Mouse (Mus musculus): Measurements from ENCODE around the gene Lpin3. TPM values are rescaled to one million over a fixed set of nuclear protein-coding genes. Genes with fewer than 3 reads are reported as not detected.

Lpin3 gene
- polyA plus RNA-seq, 2 experiments = 0.52 to 0.67 TPM

- H3K4me3 ChIP-seq (ENCODE audit: insufficient read depth in 1 of 2, low read depth in 2 of 2, low read length in 2 of 2) = no peak overlapping the region
- H3K4me2 ChIP-seq (ENCODE audit: low read depth) = no peak overlapping the region
- ATAC-seq (ENCODE audit: insufficient read depth) = no peak
- no peak overlapping the region for H3K27ac ChIP-seq
- H3K4me1 ChIP-seq (replicated peaks; ENCODE audit: control insufficient read depth in 2 of 2, insufficient read depth in 2 of 2, low read length in 1 of 2) = no peaks in the 10 kb centered on the region
- no peaks in the 10 kb centered on the region for H3K27me3 ChIP-seq (ENCODE audit: control insufficient read depth, insufficient read depth, low read length)
- H3K9ac ChIP-seq (replicated peaks) = no peak overlapping the region
- no peak for DNase-seq (ENCODE audit: low read depth in 3 of 3, low spot score in 3 of 3)
- H3K9me3 ChIP-seq (ENCODE audit: control insufficient read depth, low read length) = no peaks in the 10 kb centered on the region
- no peak for TF ChIP-seq CTCF (IDR thresholded peaks at IDR 0.05; ENCODE audit: low read depth)
- no peak for TF ChIP-seq EP300 (IDR thresholded peaks at IDR 0.05; ENCODE audit: low read depth)
- 58% methylated on average over 9 of the region's 9 CpGs for WGBS (ENCODE audit: insufficient replicate concordance)
- no peaks in the 10 kb centered on the region for H3K36me3 ChIP-seq (replicated peaks; ENCODE audit: control insufficient read depth, insufficient read depth, low read depth)
These were observed 44.7 kb downstream of the Lpin3 start for GRCm38 (mm10) chr2:160925203-160925602.

GRCm38 (mm10) chr2:160931378-160931777 is 50.9 kb downstream of the Lpin3 start:
- H3K4me3 ChIP-seq (ENCODE audit: insufficient read depth in 1 of 2, low read depth in 2 of 2, low read length in 2 of 2) = no peak overlapping the region
- H3K9ac ChIP-seq (replicated peaks) = no peak overlapping the region
- WGBS (ENCODE audit: insufficient replicate concordance) = 70% methylated on average over 5 of the region's 5 CpGs
- H3K36me3 ChIP-seq (replicated peaks; ENCODE audit: control insufficient read depth, insufficient read depth, low read depth) = no peaks in the 10 kb centered on the region
- H3K27ac ChIP-seq = no peak overlapping the region
- DNase-seq (ENCODE audit: low read depth in 3 of 3, low spot score in 3 of 3) = no peak
- no peaks in the 10 kb centered on the region for H3K4me1 ChIP-seq (replicated peaks; ENCODE audit: control insufficient read depth in 2 of 2, insufficient read depth in 2 of 2, low read length in 1 of 2)
- H3K4me2 ChIP-seq (ENCODE audit: low read depth) = no peak overlapping the region
- H3K9me3 ChIP-seq (ENCODE audit: control insufficient read depth, low read length) = no peaks in the 10 kb centered on the region
- TF ChIP-seq EP300 (IDR thresholded peaks at IDR 0.05; ENCODE audit: low read depth) = no peak
- TF ChIP-seq CTCF (IDR thresholded peaks at IDR 0.05; ENCODE audit: low read depth) = peak; percentile 29; the same call in 1 of the 2 replicates
- H3K27me3 ChIP-seq (ENCODE audit: control insufficient read depth, insufficient read depth, low read length) = no peaks in the 10 kb centered on the region
- ATAC-seq (ENCODE audit: insufficient read depth) = no peak

GRCm38 (mm10) chr2:160932325-160932724 is 51.9 kb downstream of the Lpin3 start:
- no peak overlapping the region for H3K4me2 ChIP-seq (ENCODE audit: low read depth)
- H3K9ac ChIP-seq (replicated peaks) = no peak overlapping the region
- no peak for TF ChIP-seq CTCF (IDR thresholded peaks at IDR 0.05; ENCODE audit: low read depth)
- no peak for TF ChIP-seq EP300 (IDR thresholded peaks at IDR 0.05; ENCODE audit: low read depth)
- H3K36me3 ChIP-seq (replicated peaks; ENCODE audit: control insufficient read depth, insufficient read depth, low read depth) = no peaks in the 10 kb centered on the region
- no peaks in the 10 kb centered on the region for H3K4me1 ChIP-seq (replicated peaks; ENCODE audit: control insufficient read depth in 2 of 2, insufficient read depth in 2 of 2, low read length in 1 of 2)
- H3K4me3 ChIP-seq (ENCODE audit: insufficient read depth in 1 of 2, low read depth in 2 of 2, low read length in 2 of 2) = no peak overlapping the region
- DNase-seq (ENCODE audit: low read depth in 3 of 3, low spot score in 3 of 3) (no peak), ATAC-seq (ENCODE audit: insufficient read depth) (no peak)
- no peak overlapping the region for H3K27ac ChIP-seq
- H3K27me3 ChIP-seq (ENCODE audit: control insufficient read depth, insufficient read depth, low read length) = no peaks in the 10 kb centered on the region
- 60% methylated on average over 8 of the region's 8 CpGs for WGBS (ENCODE audit: insufficient replicate concordance)
- no peaks in the 10 kb centered on the region for H3K9me3 ChIP-seq (ENCODE audit: control insufficient read depth, low read length)

DNA sequence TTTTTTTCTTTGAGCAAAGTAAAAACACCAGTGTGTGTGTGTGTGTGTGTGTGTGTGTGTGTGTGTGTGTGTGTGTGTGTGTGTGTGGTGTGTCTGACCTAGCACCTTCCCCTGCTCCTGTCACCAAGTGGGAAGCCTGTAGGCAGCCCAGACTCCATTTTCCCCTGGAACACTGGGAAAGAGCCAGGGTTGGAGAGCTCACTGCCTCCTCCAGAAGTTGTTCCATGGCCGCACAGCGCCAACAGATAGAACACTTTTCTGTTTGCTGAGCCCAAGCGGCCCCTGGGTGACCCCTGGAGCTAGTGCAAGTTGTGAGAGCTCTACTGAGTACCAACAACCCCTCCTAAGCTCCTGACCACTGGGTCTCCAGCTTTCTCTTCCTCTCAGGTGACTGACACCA is 52.5 kb downstream of the Lpin3 start:
- Histone ChIP-seq H3K36me3 (replicated peaks; ENCODE audit: control insufficient read depth, insufficient read depth, low read depth) (no peaks in the 10 kb centered on the region), H3K4me2 (ENCODE audit: low read depth) (no peak overlapping the region), H3K9me3 (ENCODE audit: control insufficient read depth, low read length) (no peaks in the 10 kb centered on the region), H3K4me1 (replicated peaks; ENCODE audit: control insufficient read depth in 2 of 2, insufficient read depth in 2 of 2, low read length in 1 of 2) (no peaks in the 10 kb centered on the region), H3K4me3 (ENCODE audit: insufficient read depth in 1 of 2, low read depth in 2 of 2, low read length in 2 of 2) (no peak overlapping the region), H3K27ac (no peak overlapping the region), H3K27me3 (ENCODE audit: control insufficient read depth, insufficient read depth, low read length) (no peaks in the 10 kb centered on the region), H3K9ac (replicated peaks) (no peak overlapping the region)
- 61% methylated on average over 3 of the region's 3 CpGs for WGBS (ENCODE audit: insufficient replicate concordance)
- ATAC-seq (ENCODE audit: insufficient read depth) (no peak), DNase-seq (ENCODE audit: low read depth in 3 of 3, low spot score in 3 of 3) (no peak)
- TF ChIP-seq EP300 (IDR thresholded peaks at IDR 0.05; ENCODE audit: low read depth) (no peak), CTCF (IDR thresholded peaks at IDR 0.05; ENCODE audit: low read depth) (no peak)

DNA sequence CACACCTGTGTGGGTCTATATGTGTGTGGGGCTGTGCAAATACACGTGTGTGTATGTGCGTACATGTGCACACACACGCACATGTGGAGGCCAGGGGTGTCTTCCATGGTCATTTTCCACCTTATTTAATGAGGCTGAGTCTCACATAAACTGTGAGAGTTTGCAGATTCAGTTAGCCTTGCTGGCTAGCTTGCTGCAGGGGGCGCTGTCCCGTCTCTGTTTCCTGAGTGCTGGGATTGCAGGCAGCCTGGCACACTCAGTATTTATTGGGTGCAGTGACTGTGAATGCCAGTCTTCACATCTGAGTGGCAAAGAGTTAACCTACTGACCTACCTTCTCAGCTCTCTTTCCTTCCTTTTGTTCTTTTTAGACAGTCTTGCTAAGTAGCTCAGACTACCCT is 53.4 kb downstream of the Lpin3 start:
- no peaks in the 10 kb centered on the region for H3K27me3 ChIP-seq (ENCODE audit: control insufficient read depth, insufficient read depth, low read length)
- 39% methylated on average over 5 of the region's 5 CpGs for WGBS (ENCODE audit: insufficient replicate concordance)

More for the DNA sequence above, 53.4 kb downstream of the Lpin3 start:
- DNase-seq (ENCODE audit: low read depth in 3 of 3, low spot score in 3 of 3) (no peak), ATAC-seq (ENCODE audit: insufficient read depth) (no peak)
- H3K36me3 ChIP-seq (replicated peaks; ENCODE audit: control insufficient read depth, insufficient read depth, low read depth) = no peaks in the 10 kb centered on the region
- no peak overlapping the region for H3K27ac ChIP-seq
- no peaks in the 10 kb centered on the region for H3K4me1 ChIP-seq (replicated peaks; ENCODE audit: control insufficient read depth in 2 of 2, insufficient read depth in 2 of 2, low read length in 1 of 2)
- peak; percentile 32; the same call in 1 of the 2 replicates for TF ChIP-seq CTCF (IDR thresholded peaks at IDR 0.05; ENCODE audit: low read depth)
- no peak for TF ChIP-seq EP300 (IDR thresholded peaks at IDR 0.05; ENCODE audit: low read depth)
- H3K4me3 ChIP-seq (ENCODE audit: insufficient read depth in 1 of 2, low read depth in 2 of 2, low read length in 2 of 2) = no peak overlapping the region
- no peak overlapping the region for H3K9ac ChIP-seq (replicated peaks)
- H3K9me3 ChIP-seq (ENCODE audit: control insufficient read depth, low read length) = no peaks in the 10 kb centered on the region
- no peak overlapping the region for H3K4me2 ChIP-seq (ENCODE audit: low read depth)
